Mouse (Mus musculus) embryonic fibroblast, embryonic 13.5 days (primary cell): ENCODE data around the gene Sorcs2. TPM values are rescaled to one million over a fixed set of nuclear protein-coding genes. Genes with fewer than 3 reads are reported as not detected.

Experiments
- H3K27ac ChIP-seq: 2 replicates; pipeline ENCODE4 v1.5.1; 2012; ENCODE audit warnings: low read length, control low read depth, inconsistent platforms; ENCODE audit not compliant: insufficient read depth
- H3K4me1 ChIP-seq: 2 replicates; pipeline ENCODE4 v1.6.1; 2011; ENCODE audit warnings: low read length; ENCODE audit not compliant: control insufficient read depth, insufficient read depth
- H3K4me3 ChIP-seq: 2 replicates; pipeline ENCODE4 v1.5.1; 2011; ENCODE audit warnings: mild to moderate bottlenecking, control low read depth, low read length; ENCODE audit not compliant: insufficient read depth
- CTCF ChIP-seq: IDR thresholded peaks from 2 replicates; pipeline ENCODE4 v1.5.1; 2011; ENCODE audit warnings: mild to moderate bottlenecking, control low read depth, low read length, moderate library complexity, borderline replicate concordance; ENCODE audit not compliant: insufficient read depth
- POLR2A ChIP-seq: IDR thresholded peaks from 2 replicates; pipeline ENCODE4 v1.6.1; 2011; ENCODE audit warnings: low read depth, mild to moderate bottlenecking, control low read depth, low read length, moderate library complexity
- polyA plus RNA-seq: library from polyadenylated mRNA; stranded (reverse); fragments of >200 nt; gene quantifications from 2 replicates; pipeline ENCODE4 v1.2.4, GENCODE M21; 2011; ENCODE audit warnings: low read depth; ENCODE audit not compliant: missing spikeins, insufficient read length

Gene Sorcs2
- polyA plus RNA-seq, 1 experiment, result 67.1 TPM

GRCm38 (mm10) chr5:36090036-36090435 lies 307.9 kb downstream of the Sorcs2 start:
- Histone ChIP-seq H3K27ac (no peak overlapping the region), H3K4me1 (peaks cover 5% of the 10 kb centered on the region; the same call in 1 of the 2 replicates), H3K4me3 (no peak overlapping the region)
- TF ChIP-seq CTCF (no peak), POLR2A (no peak)

- Histone ChIP-seq H3K27ac (no peak overlapping the region), H3K4me1 (peaks cover 5% of the 10 kb centered on the region; the same call in 1 of the 2 replicates), H3K4me3 (no peak overlapping the region)
- TF ChIP-seq CTCF, result no peak
- TF ChIP-seq POLR2A, result no peak
Measured at GRCm38 (mm10) chr5:36089243-36089642, 308.7 kb downstream of the Sorcs2 start.

GRCm38 (mm10) chr5:36086931-36087330 lies 311.0 kb downstream of the Sorcs2 start:
- Histone ChIP-seq H3K4me1 (peaks cover 5% of the 10 kb centered on the region; the same call in 1 of the 2 replicates), H3K4me3 (no peak overlapping the region), H3K27ac (no peak overlapping the region)
- TF ChIP-seq POLR2A (no peak), CTCF (no peak)

- no peak for TF ChIP-seq CTCF
- peaks cover 5% of the 10 kb centered on the region; the same call in 1 of the 2 replicates for H3K4me1 ChIP-seq
- H3K27ac ChIP-seq, result no peak overlapping the region
- no peak overlapping the region for H3K4me3 ChIP-seq
Measured at GRCm38 (mm10) chr5:36085621-36086020, 312.3 kb downstream of the Sorcs2 start.

- no peak overlapping the region for H3K4me3 ChIP-seq
- H3K27ac ChIP-seq, result no peak overlapping the region
- TF ChIP-seq CTCF, result no peak
- TF ChIP-seq POLR2A, result no peak
- H3K4me1 ChIP-seq, result peaks cover 5% of the 10 kb centered on the region; the same call in 1 of the 2 replicates
Measured at GRCm38 (mm10) chr5:36083869-36084565, 313.9 kb downstream of the Sorcs2 start.

DNA sequence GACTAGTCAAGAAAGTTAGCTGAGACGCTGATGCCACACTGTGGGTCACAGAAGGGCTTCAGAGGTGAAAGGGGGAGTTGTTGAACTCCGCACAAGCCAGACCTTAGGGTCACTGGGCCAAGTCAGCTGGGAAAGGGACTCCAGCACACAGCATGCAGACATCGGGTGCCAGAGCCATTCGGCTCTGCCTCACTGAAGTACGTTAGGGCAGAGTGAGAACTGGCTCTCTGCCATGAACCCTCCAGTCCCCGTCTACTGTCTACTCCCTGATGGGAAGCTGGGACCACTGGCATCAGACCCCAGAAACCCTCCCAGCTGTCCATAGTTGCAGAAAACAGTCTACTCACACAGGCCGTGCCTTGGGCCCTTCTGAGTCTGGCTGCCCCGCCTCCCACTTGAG lies 316.9 kb downstream of the Sorcs2 start:
- TF ChIP-seq CTCF (no peak), POLR2A (no peak)
- no peak overlapping the region for H3K27ac ChIP-seq
- H3K4me1 ChIP-seq, result peaks cover 5% of the 10 kb centered on the region; the same call in 1 of the 2 replicates
- no peak overlapping the region for H3K4me3 ChIP-seq

DNA sequence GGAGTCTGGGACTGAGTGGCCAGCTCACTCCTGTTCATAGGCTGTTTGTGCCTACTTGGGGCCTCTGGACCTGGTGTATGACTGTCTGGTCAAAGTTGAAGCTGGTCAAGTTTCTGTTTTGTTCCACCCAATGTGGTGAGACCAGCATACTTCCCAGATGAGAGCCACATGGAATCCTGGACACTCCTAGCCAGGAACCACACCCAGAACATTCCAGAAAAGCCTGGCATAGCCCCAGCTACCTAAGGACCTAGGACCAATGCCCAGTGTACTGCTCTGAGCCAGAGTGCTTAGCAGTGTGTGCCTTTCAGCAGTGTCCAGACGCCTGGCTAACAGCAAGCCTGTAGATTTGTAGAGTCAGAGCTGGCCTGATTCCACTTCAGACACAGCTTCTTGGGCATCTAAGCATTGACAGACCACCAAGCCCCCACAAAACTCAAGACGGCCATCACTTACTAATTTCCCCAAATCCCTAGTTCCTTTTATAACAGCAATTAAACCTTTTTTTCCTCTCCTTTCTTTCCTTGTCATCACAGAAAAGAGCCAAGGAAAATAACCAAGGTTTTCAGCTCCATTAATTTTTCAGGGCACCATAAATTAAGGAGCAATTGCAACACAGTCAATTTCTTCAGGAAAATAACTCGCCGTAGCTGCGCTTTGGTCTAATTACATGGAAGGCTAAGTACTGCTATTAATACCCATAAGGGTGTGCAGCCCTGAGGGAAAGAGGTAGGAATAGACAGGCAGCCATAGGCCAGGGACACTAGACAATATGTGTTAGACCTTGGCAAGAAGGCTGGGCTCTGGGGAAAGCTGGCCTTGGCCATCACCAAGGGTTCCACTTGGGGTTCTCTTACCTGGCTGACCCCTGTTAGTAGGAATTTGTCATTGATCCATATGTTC lies 322.5 kb downstream of the Sorcs2 start:
- peak overlapping the region; percentile 91 for H3K27ac ChIP-seq

DNA sequence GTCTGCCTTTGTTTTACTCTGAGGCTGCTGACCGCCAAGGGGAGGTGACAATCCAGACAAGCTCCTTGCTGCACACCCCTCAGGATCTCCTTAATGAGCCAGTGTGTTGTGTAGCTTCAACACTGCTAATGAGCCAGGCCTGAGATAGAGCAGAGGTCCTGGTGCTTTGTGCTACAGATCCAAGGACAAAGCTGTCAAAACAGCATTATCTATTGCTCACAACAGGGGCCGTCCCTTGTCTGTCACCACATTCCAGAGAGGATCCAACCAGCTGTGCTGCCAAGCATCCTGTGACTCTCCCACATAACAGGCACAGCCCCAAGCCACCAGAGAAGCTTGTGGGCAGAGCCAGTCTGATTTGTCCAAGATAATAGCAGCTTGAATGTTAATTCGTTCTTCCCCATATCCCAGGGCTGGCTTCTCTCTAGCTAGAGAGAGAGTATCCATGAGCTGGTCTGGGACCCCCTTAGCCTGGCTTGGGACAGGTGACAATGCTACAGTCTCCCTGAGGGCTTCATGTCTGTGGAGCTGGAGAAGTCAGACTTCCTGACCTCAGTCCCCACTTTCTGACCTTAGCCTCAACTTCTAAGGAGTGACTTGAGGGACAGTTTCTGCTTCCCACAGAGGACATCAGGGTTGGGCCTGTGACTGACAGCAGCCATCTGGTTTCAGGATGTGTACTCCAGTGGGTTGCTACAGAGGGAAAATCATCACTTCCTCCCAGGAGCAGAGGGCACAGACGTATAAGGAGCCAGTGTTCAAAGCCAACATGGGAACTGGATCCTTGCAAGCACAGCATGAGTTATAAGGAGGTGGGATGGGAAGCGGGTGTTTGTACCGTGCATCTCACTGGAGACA lies 328.2 kb downstream of the Sorcs2 start:
- Histone ChIP-seq H3K27ac (no peak overlapping the region), H3K4me3 (no peak overlapping the region), H3K4me1 (peaks cover 4% of the 10 kb centered on the region; the same call in 1 of the 2 replicates)
- TF ChIP-seq CTCF (no peak), POLR2A (no peak)

More for the DNA sequence above, 322.5 kb downstream of the Sorcs2 start:
- TF ChIP-seq POLR2A (no peak), CTCF (no peak)
- H3K4me3 ChIP-seq, result no peak overlapping the region
- H3K4me1 ChIP-seq, result peaks cover 7% of the 10 kb centered on the region; the same call in 1 of the 2 replicates

- TF ChIP-seq CTCF (no peak), POLR2A (no peak)
- Histone ChIP-seq H3K27ac (no peak overlapping the region), H3K4me1 (no peaks in the 10 kb centered on the region), H3K4me3 (no peak overlapping the region)
Measured at GRCm38 (mm10) chr5:36067651-36068181, 330.2 kb downstream of the Sorcs2 start.
